Mouse (Mus musculus): ENCODE measurements at regions not wholly inside any gene's neighbourhood (a gene's known extent, or its start where the extent isn't known, plus 50 kb on each side); places are given as distances from the start of the nearest gene placed in this dataset.

DNA sequence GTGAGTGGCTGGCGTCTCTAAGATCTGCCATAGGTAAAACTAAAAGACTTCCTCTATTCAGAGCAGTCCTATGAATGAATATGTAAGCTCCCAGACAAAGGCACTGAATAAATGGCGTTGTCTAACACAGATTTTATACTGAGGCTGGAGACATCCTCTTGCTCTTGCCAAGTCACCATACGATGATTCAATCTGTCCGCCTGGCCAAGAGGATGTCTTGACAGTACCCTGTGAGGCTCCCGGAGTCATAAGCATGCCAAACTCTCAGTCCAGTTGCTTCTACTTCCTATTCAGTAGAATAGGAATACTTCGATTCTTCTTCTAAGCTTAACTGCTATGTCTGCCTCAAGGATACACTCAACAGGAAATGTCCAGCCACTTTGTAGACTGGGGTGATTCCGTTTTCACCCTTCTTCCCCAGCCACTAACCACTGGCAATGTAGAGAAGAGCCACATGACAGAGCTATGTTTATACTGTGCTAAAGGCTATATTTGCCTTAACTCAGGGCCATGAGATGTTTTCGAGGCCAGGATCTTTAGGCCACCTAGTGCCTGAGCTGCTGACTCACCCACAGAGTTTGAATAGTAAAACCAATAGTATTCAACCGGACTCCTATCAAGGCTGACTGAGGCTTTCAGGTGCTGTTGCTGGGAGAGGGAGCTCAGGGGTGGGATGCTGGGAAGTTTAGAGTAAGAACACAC is 188.7 kb upstream of the Atp5g3 start:
- H3K27ac ChIP-seq (ENCODE audit: low read depth, low read length) = no peak overlapping the region
- no peak overlapping the region for H3K4me3 ChIP-seq (ENCODE audit: low read length)
- no peak; the same call in 1 of the 2 replicates for ATAC-seq
- H3K9ac ChIP-seq (ENCODE audit: low read depth, low read length) = no peak overlapping the region
- no peaks in the 10 kb centered on the region for H3K36me3 ChIP-seq (ENCODE audit: control insufficient read depth, insufficient read depth, low read length)
- peaks cover 2% of the 10 kb centered on the region; the same call in 1 of the 2 replicates for H3K4me1 ChIP-seq (ENCODE audit: control insufficient read depth, insufficient read depth, low read depth, low read length)
- WGBS = 76% methylated on average over 9 of the region's 9 CpGs
- no peaks in the 10 kb centered on the region for H3K27me3 ChIP-seq (replicated peaks; ENCODE audit: control insufficient read depth, insufficient read depth, low read length)
- no peaks in the 10 kb centered on the region for H3K9me3 ChIP-seq (ENCODE audit: control insufficient read depth, low read length)
- no peak overlapping the region for H3K4me2 ChIP-seq (ENCODE audit: low read length)

DNA sequence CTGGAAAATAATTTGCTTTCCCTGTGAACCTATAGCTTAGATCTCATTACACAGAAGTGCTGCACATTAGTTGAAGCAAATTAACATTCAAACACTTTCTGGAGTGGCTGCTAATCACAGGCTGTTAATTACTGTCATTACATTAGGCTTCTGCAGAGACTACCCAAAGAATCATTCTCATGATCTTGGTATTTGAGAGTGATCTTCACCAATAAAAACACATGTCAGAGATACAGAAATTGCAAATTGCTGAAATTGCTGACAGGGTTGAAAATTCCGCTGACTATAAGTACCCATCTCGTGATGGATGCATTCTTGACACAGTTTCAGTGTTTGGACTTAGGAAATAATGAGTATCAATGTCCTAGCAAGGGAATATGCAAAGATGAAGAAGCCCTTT is 185.7 kb upstream of the Atp5g3 start:
- no peak; the same call in 1 of the 2 replicates for ATAC-seq
- H3K9ac ChIP-seq (ENCODE audit: low read depth, low read length) = no peak overlapping the region
- no peaks in the 10 kb centered on the region for H3K36me3 ChIP-seq (ENCODE audit: control insufficient read depth, insufficient read depth, low read length)
- 66% methylated on average over 2 of the region's 2 CpGs for WGBS
- H3K4me1 ChIP-seq (ENCODE audit: control insufficient read depth, insufficient read depth, low read depth, low read length) = peaks cover 2% of the 10 kb centered on the region; the same call in 1 of the 2 replicates
- no peak overlapping the region for H3K4me2 ChIP-seq (ENCODE audit: low read length)
- no peak overlapping the region for H3K4me3 ChIP-seq (ENCODE audit: low read length)
- H3K27me3 ChIP-seq (replicated peaks; ENCODE audit: control insufficient read depth, insufficient read depth, low read length) = no peaks in the 10 kb centered on the region
- no peaks in the 10 kb centered on the region for H3K9me3 ChIP-seq (ENCODE audit: control insufficient read depth, low read length)
- no peak overlapping the region for H3K27ac ChIP-seq (ENCODE audit: low read depth, low read length)

DNA sequence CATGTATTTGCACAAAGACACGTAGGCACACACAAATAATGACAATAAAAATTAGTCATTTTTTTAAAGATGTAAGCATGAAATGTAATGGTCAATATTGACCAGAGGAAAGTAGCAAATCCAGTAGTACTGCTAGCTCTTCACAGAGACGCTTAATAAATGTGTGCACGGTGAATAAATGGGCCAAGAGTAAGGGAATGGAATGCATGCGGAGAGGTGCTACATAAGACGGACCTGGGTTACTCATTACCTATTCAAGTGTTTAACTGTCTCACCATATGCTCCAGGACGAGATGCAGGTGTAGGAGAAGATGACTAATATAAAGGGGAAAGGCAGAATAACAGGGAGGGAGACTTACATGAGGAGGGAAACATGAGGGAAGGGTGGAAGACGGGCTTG is 182.4 kb upstream of the Atp5g3 start:
- H3K27ac ChIP-seq (ENCODE audit: low read depth, low read length) = no peak overlapping the region
- H3K4me3 ChIP-seq (ENCODE audit: low read length) = no peak overlapping the region
- peaks cover 2% of the 10 kb centered on the region; the same call in 1 of the 2 replicates for H3K4me1 ChIP-seq (ENCODE audit: control insufficient read depth, insufficient read depth, low read depth, low read length)
- ATAC-seq = no peak
- no peak overlapping the region for H3K9ac ChIP-seq (ENCODE audit: low read depth, low read length)
- H3K9me3 ChIP-seq (ENCODE audit: control insufficient read depth, low read length) = no peaks in the 10 kb centered on the region
- no peaks in the 10 kb centered on the region for H3K36me3 ChIP-seq (ENCODE audit: control insufficient read depth, insufficient read depth, low read length)
- 88% methylated on average over 7 of the region's 7 CpGs for WGBS
- H3K27me3 ChIP-seq (replicated peaks; ENCODE audit: control insufficient read depth, insufficient read depth, low read length) = no peaks in the 10 kb centered on the region
- no peak overlapping the region for H3K4me2 ChIP-seq (ENCODE audit: low read length)

DNA sequence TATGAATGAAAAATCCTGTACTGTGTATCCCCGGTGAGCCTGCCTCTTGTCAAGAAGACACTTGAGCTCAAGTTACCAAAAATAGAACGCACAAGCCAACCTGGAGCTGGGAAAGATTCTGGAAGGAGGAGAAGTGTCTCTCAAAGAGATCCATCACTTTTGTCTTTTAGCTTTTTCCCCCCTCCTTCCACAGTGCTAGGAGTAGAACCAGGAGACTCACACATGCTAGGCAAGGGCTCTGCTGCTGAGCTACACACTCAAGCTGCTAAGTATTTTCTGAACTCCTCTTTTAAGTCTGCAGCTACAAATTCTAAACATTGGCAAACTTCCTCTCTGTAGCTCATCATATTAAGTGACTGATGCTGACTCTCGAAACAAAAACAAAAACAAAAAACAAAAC is 176.2 kb upstream of the Atp5g3 start:
- 80% methylated on average over 3 of the region's 3 CpGs for WGBS
- no peak overlapping the region for H3K27ac ChIP-seq (ENCODE audit: low read depth, low read length)
- no peak overlapping the region for H3K9ac ChIP-seq (ENCODE audit: low read depth, low read length)
- H3K4me2 ChIP-seq (ENCODE audit: low read length) = no peak overlapping the region
- no peak overlapping the region for H3K4me3 ChIP-seq (ENCODE audit: low read length)
- no peaks in the 10 kb centered on the region for H3K27me3 ChIP-seq (replicated peaks; ENCODE audit: control insufficient read depth, insufficient read depth, low read length)
- H3K4me1 ChIP-seq (ENCODE audit: control insufficient read depth, insufficient read depth, low read depth, low read length) = no peaks in the 10 kb centered on the region
- ATAC-seq = no peak
- no peaks in the 10 kb centered on the region for H3K9me3 ChIP-seq (ENCODE audit: control insufficient read depth, low read length)
- no peaks in the 10 kb centered on the region for H3K36me3 ChIP-seq (ENCODE audit: control insufficient read depth, insufficient read depth, low read length)

DNA sequence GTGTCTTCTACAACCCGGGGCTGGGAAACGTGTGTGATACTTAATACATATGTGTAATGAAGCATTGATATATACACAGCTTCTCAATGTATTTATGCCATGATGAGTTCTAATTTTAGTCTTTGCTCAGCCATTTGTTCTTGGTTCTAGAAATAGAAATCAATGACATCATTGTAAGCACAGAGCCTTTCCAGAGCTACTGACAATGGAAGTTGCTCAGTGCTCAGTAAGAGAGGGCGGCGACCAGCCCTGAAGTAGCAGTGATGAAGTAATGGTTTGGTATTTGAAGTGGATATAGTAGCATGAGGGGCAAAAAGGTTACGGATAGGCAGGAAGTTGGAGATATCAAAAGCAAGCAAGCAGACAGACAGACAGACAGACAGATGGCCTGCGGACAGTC is 173.8 kb upstream of the Atp5g3 start:
- WGBS = 89% methylated on average over 6 of the region's 6 CpGs
- no peak overlapping the region for H3K9ac ChIP-seq (ENCODE audit: low read depth, low read length)
- H3K4me1 ChIP-seq (ENCODE audit: control insufficient read depth, insufficient read depth, low read depth, low read length) = no peaks in the 10 kb centered on the region
- no peaks in the 10 kb centered on the region for H3K36me3 ChIP-seq (ENCODE audit: control insufficient read depth, insufficient read depth, low read length)
- no peak overlapping the region for H3K4me3 ChIP-seq (ENCODE audit: low read length)
- no peak overlapping the region for H3K27ac ChIP-seq (ENCODE audit: low read depth, low read length)
- H3K9me3 ChIP-seq (ENCODE audit: control insufficient read depth, low read length) = no peaks in the 10 kb centered on the region
- no peak for ATAC-seq
- H3K4me2 ChIP-seq (ENCODE audit: low read length) = no peak overlapping the region
- H3K27me3 ChIP-seq (replicated peaks; ENCODE audit: control insufficient read depth, insufficient read depth, low read length) = no peaks in the 10 kb centered on the region

DNA sequence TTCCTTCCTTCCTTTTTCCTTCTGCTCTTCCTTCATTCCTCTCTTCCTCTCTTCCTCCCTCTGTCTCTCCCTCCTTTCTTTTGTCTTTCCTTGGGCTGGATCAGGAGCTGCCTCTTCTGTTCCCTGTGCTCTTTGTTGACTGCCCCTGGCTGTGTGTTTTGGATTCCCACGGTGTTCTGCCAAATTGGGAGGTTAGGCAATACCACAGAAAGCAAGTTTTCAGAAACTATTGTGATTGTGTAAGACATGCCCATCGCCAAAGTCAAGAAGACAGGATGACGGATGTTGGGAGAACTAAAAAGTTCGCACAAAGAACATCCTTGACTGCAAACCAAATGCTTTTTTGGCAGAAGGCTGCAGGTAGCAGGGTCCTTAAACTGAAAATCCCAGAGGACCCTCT is 165.6 kb upstream of the Atp5g3 start:
- Histone ChIP-seq H3K4me3 (ENCODE audit: low read length) (no peak overlapping the region), H3K4me1 (ENCODE audit: control insufficient read depth, insufficient read depth, low read depth, low read length) (no peaks in the 10 kb centered on the region), H3K4me2 (ENCODE audit: low read length) (no peak overlapping the region), H3K36me3 (ENCODE audit: control insufficient read depth, insufficient read depth, low read length) (no peaks in the 10 kb centered on the region), H3K27me3 (replicated peaks; ENCODE audit: control insufficient read depth, insufficient read depth, low read length) (no peaks in the 10 kb centered on the region), H3K27ac (ENCODE audit: low read depth, low read length) (no peak overlapping the region), H3K9ac (ENCODE audit: low read depth, low read length) (no peak overlapping the region), H3K9me3 (ENCODE audit: control insufficient read depth, low read length) (no peaks in the 10 kb centered on the region)
- 67% methylated on average over 4 of the region's 4 CpGs for WGBS
- no peak for ATAC-seq

DNA sequence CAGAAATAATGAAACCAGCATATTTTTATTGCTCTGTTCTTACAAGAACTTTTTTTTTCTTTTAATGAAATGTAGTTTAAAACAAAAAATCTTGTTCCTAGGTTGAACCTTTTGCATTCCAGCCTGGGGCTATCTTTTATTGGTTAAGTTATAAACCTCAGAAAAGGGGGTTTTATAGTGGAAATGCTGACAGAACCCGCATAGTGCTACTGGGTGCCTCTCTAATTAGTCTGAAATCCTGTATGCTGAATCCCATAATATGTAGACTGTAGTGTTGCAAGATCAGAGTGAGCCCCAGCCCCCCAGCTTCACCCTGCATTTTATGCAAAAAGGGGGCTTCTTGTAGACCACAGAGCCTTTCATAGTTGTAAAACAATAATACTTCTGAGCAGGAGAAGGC is 164.4 kb upstream of the Atp5g3 start:
- no peaks in the 10 kb centered on the region for H3K36me3 ChIP-seq (ENCODE audit: control insufficient read depth, insufficient read depth, low read length)
- H3K4me1 ChIP-seq (ENCODE audit: control insufficient read depth, insufficient read depth, low read depth, low read length) = no peaks in the 10 kb centered on the region
- H3K4me3 ChIP-seq (ENCODE audit: low read length) = no peak overlapping the region
- no peak overlapping the region for H3K27ac ChIP-seq (ENCODE audit: low read depth, low read length)
- no peaks in the 10 kb centered on the region for H3K9me3 ChIP-seq (ENCODE audit: control insufficient read depth, low read length)
- no peak overlapping the region for H3K4me2 ChIP-seq (ENCODE audit: low read length)
- no peaks in the 10 kb centered on the region for H3K27me3 ChIP-seq (replicated peaks; ENCODE audit: control insufficient read depth, insufficient read depth, low read length)
- no peak overlapping the region for H3K9ac ChIP-seq (ENCODE audit: low read depth, low read length)
- ATAC-seq = no peak
- 90% methylated on average over 1 of the region's 1 CpGs for WGBS

DNA sequence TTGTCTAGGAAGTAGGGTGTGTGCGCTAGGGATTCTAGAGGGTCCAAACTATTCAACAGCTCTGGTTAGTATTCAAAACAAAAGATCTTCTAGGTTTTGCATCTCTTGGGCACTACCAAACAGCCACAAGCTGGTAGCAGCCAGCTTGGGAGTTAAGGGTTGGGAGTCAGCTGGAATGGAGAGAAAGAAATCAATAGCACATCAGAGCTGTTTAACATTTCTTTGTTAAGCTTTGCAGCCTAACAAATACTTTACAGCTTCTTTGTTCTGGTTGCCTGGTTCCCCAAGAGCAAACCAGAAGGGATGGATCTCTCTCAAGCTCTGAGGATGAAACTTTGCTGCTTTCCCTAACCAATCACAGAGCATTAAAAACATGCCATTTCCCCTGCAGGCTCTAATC is 162.3 kb upstream of the Atp5g3 start:
- no peaks in the 10 kb centered on the region for H3K27me3 ChIP-seq (replicated peaks; ENCODE audit: control insufficient read depth, insufficient read depth, low read length)
- H3K4me2 ChIP-seq (ENCODE audit: low read length) = no peak overlapping the region
- H3K36me3 ChIP-seq (ENCODE audit: control insufficient read depth, insufficient read depth, low read length) = no peaks in the 10 kb centered on the region
- no peak overlapping the region for H3K4me3 ChIP-seq (ENCODE audit: low read length)
- 78% methylated on average over 1 of the region's 1 CpGs for WGBS
- no peak overlapping the region for H3K27ac ChIP-seq (ENCODE audit: low read depth, low read length)
- no peaks in the 10 kb centered on the region for H3K4me1 ChIP-seq (ENCODE audit: control insufficient read depth, insufficient read depth, low read depth, low read length)
- H3K9ac ChIP-seq (ENCODE audit: low read depth, low read length) = no peak overlapping the region
- H3K9me3 ChIP-seq (ENCODE audit: control insufficient read depth, low read length) = no peaks in the 10 kb centered on the region
- ATAC-seq = no peak

DNA sequence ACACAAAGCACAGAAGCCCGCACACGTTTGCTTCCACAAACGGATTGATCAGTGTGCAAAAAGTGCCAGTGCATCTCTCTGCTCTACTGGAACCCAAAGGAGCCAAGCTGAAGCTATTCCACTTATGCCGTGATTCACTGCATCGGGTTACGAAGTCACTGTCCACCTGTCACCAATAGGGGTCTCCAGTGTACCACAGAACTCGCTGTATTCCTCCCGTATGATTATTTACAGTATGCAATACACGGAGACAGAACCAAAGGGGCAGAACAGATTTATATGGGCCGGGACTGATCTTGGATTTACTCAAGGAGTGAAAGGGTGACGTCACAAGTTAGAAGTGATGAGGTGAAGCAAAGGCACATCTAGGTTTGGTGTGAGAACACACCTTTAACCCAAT is 155.5 kb upstream of the Atp5g3 start:
- Histone ChIP-seq H3K27ac (ENCODE audit: low read depth, low read length) (no peak overlapping the region), H3K9me3 (ENCODE audit: control insufficient read depth, low read length) (no peaks in the 10 kb centered on the region), H3K9ac (ENCODE audit: low read depth, low read length) (no peak overlapping the region), H3K27me3 (replicated peaks; ENCODE audit: control insufficient read depth, insufficient read depth, low read length) (peaks cover 8% of the 10 kb centered on the region), H3K36me3 (ENCODE audit: control insufficient read depth, insufficient read depth, low read length) (no peaks in the 10 kb centered on the region), H3K4me1 (ENCODE audit: control insufficient read depth, insufficient read depth, low read depth, low read length) (peaks cover 12% of the 10 kb centered on the region), H3K4me2 (ENCODE audit: low read length) (peak overlapping the region; percentile 48), H3K4me3 (ENCODE audit: low read length) (no peak overlapping the region)
- WGBS = 3% methylated on average over 11 of the region's 11 CpGs
- ATAC-seq = peak; percentile 81
